Mouse (Mus musculus) embryo, embryonic 10.5 days (tissue): Measurements from ENCODE around the gene Def8.

Experiments used
- DNase-seq: peaks from one replicate; pipeline ENCODE4 v3.0.0-alpha.2; 2015; ENCODE audit warnings: low spot score

The Def8 gene

GRCm38 (mm10) chr8:123423441-123423840, at the start of gene Def8:
Gene Def8, plus strand, starts transcription at chr8:123423527.
- no peak for DNase-seq

- DNase-seq, result peak; percentile 96
Measured at GRCm38 (mm10) chr8:123374239-123374578, 49.1 kb upstream of the Def8 start.

GRCm38 (mm10) chr8:123375701-123376100, 47.6 kb upstream of the Def8 start:
- DNase-seq, result no peak

GRCm38 (mm10) chr8:123376106-123376505, 47.2 kb upstream of the Def8 start:
- no peak for DNase-seq

GRCm38 (mm10) chr8:123381711-123382110, 41.6 kb upstream of the Def8 start:
- DNase-seq, result no peak

GRCm38 (mm10) chr8:123382516-123382915, 40.8 kb upstream of the Def8 start:
- DNase-seq, result no peak

- DNase-seq, result peak; percentile 48
Measured at GRCm38 (mm10) chr8:123384883-123385540, 38.3 kb upstream of the Def8 start.

- DNase-seq, result no peak
Measured at GRCm38 (mm10) chr8:123387041-123387440, 36.3 kb upstream of the Def8 start.

GRCm38 (mm10) chr8:123387801-123388200, 35.5 kb upstream of the Def8 start:
- no peak for DNase-seq

- DNase-seq, result no peak
Measured at GRCm38 (mm10) chr8:123389026-123389425, 34.3 kb upstream of the Def8 start.

GRCm38 (mm10) chr8:123398308-123398707, 25.0 kb upstream of the Def8 start:
- no peak for DNase-seq

- DNase-seq, result no peak
Measured at GRCm38 (mm10) chr8:123401936-123402335, 21.4 kb upstream of the Def8 start.

GRCm38 (mm10) chr8:123402730-123403326, 20.5 kb upstream of the Def8 start:
- no peak for DNase-seq

- no peak for DNase-seq
Measured at GRCm38 (mm10) chr8:123404521-123404920, 18.8 kb upstream of the Def8 start.

- peak; percentile 80 for DNase-seq
Measured at GRCm38 (mm10) chr8:123406786-123407185, 16.5 kb upstream of the Def8 start, which contains the start of gene Mc1r. Gene Mc1r, plus strand, starts transcription at chr8:123407107.

- DNase-seq, result no peak
Measured at GRCm38 (mm10) chr8:123407612-123408011, 15.7 kb upstream of the Def8 start.

- no peak for DNase-seq
Measured at GRCm38 (mm10) chr8:123408586-123409544, 14.5 kb upstream of the Def8 start.

GRCm38 (mm10) chr8:123410049-123410587, 13.2 kb upstream of the Def8 start:
- peak; percentile 69 for DNase-seq

GRCm38 (mm10) chr8:123410788-123411187, 12.5 kb upstream of the Def8 start:
- no peak for DNase-seq

- peak; percentile 92 for DNase-seq
Measured at GRCm38 (mm10) chr8:123411246-123411645, 12.1 kb upstream of the Def8 start, which contains the start of gene Tubb3. Gene Tubb3, plus strand, starts transcription at chr8:123411424.

GRCm38 (mm10) chr8:123411781-123412327, 11.5 kb upstream of the Def8 start:
- DNase-seq, result no peak

- peak; percentile 80 for DNase-seq
Measured at GRCm38 (mm10) chr8:123412560-123413170, 10.7 kb upstream of the Def8 start.
